Mouse (Mus musculus) 3134 (cell line): ENCODE data around the gene Cep126.

Experiments
- DNase-seq: peaks from one replicate; pipeline ENCODE4 v3.0.0-alpha.2; 2011; ENCODE audit warnings: low spot score; ENCODE audit not compliant: insufficient read length; ENCODE audit errors: extremely low read depth

Gene Cep126

DNA sequence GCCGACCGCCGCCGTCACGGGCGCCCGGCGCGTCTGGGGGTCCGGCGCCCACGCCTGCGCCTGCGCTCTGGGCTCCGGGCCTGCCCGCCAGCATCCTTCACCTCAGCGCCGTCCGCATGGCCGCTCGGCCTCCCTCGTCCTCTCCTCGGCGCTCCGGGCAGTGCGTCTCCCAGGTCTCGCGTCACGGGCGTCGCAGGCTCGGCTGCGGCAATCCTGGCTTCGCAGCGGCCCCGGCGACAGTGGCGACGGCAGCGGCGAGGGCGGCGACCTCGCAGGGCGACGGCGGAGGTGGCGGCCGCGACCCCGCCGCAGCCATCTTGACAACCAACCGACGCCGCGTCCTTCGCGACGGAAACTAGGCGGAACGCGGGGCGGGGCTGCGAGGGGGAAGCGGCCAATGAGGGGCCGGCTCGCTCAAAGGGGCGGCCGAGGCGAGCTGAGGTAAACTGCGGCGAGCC is at the start of gene Cep126:
TSS of gene Cep126 (minus strand) at position 178 of the 458 bp plus-strand sequence.
- DNase-seq, result no peak

DNA sequence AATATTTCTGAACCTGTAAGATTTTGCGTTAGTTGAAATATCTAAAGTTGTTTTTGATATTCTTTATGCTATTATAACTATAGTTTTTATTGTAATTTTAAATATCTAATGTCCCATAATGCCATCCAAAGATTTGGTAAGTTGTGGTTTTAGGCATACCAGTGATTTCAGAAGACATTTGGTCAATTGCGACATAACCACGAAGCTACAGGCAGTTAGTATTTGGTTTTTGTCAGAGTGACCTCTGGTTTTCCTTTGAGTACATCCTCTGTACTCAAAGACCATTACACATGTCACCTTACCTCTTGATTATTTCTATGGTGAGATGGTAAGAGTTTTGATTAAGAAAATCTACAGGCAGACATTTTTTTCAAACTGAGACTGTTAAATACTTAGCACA is 45.5 kb upstream of the Cep126 start:
- no peak for DNase-seq

DNA sequence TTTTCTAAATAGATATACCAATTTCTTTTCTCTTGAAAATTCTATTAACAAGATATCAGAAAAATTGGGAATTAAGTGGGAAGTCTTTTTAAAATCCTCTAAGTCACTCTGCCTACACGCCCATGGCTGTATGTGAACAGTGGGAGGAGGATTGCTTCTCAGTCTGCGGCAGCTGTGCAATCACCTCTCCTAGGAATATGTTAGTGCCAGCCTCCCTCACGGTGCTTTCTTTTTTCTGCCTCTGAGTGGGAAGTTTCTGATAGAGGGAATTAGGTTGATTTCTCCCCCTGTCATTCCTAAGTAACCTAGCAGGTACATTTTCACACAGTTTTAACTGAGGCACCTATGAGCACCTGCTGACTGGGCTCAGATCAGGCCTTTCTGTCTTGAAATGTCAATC is 43.0 kb upstream of the Cep126 start:
- DNase-seq, result no peak

DNA sequence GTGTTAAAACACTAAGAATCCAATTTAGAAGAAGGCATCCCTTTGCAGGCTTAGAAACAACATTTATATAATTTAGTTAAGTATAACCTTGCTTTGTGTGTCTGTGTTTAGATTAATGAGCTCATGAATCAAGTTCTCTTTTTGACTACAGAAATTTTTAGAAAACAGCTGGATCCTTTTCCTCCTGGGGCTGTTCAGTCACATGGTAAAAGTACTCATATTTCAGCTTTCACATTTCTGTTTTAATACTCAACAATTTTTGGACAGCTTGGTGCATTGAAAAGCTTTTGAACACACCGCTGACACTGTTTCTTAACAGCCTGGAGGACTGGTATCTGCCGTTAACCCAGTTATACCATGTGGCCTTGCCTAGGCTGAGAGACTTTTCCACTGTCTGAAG is 22.9 kb upstream of the Cep126 start:
- no peak for DNase-seq

DNA sequence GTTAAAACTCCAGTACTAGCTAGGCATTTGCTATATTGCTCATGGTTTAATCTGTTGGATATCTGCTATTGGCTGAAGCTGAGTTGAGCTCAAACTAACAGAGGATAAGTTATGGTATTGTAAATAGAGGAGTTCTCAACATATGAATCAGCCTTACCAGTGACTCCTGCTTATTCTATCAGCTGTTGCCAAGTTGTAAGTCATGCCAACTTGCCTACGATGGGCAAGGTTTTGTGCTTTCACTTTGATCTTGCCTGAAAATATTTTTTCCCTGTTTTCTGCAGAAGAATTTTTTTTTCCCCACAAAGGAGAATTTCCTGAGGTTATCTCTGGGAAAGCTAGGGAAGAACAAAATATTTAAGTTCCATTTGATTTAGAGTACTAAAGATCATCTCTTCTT is 5.4 kb upstream of the Cep126 start:
- DNase-seq, result no peak

DNA sequence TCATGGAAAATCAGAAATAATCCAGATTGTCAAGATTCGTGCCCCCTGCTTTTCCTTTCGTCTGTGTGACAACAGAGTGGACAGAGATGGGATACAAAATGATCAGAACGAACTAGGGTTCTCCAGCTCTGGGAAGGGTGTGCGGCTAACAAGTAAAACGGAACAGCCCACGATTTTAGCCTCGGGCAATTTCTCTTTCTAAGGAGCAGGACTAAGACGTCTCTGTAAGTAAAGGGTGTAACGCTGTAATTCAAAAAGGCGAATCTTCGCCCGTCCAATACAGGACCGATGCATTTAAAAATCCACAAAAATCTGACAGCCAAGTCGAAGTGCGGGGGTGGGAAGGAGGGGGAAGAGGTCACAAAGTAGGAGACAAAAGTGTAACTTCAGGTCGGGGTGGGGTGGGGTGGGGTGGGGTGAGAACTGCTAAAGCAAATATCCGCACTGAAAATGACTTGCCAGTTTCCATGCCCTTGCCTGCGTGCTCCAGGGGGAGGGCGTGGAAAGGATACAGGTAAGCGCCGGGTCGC is 443 bp downstream of the Cep126 start:
- no peak for DNase-seq

DNA sequence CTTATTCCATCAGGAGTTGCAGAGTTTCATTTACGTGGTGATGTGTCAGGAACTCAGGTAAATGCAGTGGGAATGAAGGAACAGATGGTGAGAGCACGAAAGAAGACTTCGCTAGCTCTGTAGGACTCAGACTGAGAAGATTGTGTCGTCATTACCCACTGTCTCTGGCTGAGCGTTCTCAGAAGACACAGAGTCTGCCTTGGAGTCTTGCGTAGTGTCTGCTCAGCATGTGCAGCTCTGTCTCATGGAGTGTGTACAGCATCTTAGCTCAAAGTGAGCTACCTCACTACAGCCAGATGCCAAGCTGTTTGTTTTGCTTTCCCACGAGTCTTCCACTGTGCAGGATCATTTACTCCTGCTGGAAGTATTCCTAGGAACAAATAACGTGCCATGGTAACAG is 10.6 kb downstream of the Cep126 start:
- DNase-seq, result no peak

DNA sequence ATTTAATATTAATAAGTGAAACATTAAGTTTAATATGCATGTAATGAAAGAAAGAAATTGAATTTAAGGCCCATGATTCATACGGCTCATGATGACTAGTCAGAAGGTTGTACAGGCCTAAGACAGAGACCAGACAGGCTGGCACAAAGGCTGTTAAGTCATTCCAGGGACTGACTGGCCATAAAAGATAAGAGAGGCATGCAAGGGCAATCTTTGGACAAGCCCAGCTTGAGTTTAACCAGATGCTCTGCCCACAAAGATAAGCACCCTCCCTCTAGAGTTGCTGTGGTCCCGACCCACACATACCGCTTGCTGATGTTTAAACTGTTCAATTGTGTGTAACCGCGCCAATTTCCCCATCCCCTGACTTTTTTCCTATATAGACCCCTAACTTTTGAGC is 19.6 kb downstream of the Cep126 start:
- no peak for DNase-seq

DNA sequence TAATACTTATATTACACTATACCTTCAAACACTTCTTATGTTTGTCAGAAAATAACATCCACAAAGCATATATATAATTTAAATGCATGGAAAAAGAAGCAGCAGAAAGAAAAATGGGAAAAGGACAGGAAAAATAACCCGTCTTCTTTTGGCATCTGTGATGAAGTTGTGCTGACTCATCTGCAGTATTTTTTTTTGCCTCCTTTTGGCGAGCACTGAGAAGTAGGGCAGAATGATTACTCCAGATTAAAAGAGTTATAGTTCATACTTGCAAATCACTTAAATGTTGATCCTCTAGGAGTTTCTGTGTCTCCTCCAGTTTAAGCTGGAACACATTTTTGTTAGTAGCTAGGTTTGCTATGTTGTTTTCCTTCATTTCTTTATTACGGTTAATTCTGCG is 31.0 kb downstream of the Cep126 start:
- no peak for DNase-seq

DNA sequence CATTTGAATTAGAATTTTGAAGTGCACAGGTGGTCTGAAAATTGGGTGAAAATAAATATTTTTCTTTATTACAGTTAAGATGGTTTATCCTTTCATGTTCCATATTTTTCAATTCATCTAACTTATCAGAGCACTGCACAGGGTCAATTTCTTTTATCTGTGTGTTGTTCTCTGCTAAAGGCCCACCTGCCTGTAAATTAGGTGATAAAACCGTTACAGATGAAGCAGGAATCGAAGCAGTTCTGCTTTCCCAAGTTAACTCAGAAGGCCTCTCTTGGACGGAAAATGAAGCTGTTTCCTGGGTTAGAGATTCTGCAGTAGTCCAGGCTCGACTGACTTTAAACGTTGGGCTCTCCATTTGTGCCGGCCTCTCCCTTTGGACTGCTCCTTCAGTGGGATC is 33.1 kb downstream of the Cep126 start:
- DNase-seq, result no peak

DNA sequence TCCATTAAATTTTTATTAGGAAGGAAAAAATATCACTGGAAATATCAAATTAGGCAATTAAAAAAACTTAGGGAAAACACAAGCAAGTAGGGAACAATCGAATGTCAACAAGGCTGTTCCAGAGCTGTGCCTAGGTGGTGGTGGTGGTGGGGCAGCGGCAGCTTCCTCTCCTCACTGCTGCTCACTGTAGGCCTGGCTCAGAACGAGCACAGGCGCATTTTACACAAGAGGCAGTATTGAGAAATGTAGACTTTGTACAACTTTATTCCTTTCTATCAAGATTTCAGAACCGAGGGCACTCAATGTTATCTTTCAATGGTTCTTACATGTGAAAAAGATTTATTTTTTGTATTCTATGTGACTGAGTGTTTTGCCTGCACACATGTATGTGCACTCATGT is 55.2 kb downstream of the Cep126 start:
- DNase-seq, result no peak

DNA sequence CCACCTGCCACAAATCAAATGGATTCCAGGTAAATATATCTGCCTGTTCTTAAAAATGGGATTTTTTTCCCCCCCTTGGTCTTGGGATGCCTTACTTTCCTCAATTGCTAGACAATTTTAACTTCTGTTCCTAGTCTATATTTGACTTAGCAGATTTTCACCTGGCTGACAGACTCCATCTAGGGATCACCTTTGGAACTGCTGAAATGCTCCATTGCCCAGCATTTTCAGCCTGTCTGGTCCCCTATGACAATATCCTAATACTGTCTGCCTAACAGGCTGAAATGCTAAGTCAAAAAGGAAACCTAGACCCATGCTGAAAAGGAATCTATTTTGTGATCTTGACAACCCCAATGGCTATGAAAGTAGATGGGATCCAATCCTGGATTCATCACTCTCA is 59.7 kb downstream of the Cep126 start:
- no peak for DNase-seq

DNA sequence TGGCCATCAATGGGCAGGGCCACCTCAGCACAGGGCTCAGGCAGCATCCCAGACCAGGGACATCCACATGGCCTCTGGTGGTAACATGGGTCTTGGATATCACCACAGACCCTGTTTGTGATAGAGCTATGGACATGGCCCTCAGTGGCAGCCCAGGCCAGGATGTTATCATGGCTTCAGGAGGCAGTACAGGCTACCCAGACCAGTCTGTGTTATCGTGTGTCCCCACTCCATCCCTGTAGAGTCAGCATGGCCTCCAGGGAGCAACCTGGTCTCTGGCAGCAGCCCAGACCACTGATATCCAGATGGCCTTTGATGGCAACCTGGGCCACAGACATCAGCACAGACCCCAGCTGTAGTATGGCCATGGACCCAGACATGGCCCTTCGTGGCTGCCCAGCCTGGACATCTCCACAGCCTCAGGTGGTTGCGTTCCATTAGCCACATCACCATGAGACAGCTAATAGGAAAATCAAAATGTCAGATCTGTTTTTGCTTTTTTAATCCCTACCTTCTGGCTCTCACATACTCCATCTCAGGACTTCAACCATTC is 60.8 kb downstream of the Cep126 start:
- DNase-seq, result no peak

DNA sequence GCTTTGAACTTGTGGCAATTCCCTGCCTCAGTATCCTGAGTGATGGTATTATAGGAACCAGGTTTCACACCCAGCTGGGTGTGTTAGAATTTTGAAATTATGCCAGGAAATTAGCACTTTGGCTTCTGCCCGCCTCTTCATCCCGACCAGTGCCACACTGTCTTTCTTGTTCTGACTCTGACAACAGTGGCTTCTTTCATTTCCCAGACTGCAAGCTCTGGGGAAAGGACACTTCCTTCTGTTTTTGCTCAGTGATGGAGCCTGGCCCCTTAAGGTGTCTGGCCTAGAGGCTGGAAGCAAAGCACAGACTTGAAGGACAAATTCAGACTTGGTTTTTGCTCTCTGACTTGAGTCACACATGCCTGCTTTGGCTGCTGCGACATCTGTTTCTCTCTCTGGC is 74.5 kb downstream of the Cep126 start:
- DNase-seq, result no peak

DNA sequence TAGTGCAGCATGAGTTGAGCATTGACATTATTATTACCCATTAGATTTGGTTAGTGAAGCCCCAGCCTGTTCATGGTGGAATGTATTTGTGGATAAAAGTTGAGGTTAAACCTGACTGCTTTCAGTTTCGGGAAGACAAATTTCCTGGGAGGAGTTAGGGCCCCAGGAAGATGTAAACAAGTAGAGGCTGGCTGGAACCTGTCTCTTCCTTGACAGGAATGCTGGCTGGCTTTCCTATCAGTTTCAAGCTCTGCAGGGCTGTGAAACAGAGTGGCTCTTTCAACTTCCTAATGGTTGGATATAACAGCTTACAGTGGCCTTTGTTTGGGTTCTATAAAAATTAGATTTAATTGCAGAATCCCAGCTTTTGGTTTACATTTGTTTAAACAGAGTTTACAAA is 79.3 kb downstream of the Cep126 start:
- DNase-seq, result no peak

DNA sequence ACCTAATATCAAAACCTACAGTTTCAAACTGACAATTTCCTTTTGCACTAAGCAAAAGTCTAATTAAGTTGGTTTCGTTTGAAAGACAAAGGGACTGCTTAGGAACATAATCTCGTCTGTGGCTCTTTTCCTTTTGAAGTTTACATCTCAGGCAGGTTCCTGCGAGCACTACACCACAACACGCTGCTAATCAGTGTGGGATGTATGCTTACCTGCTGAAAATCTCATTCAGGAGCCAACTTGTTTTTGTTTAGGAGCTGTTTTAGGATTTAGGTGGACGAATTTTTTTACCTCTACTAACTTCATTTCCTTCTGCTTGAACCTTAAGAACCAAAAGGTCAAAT is 91.1 kb downstream of the Cep126 start:
- no peak for DNase-seq

DNA sequence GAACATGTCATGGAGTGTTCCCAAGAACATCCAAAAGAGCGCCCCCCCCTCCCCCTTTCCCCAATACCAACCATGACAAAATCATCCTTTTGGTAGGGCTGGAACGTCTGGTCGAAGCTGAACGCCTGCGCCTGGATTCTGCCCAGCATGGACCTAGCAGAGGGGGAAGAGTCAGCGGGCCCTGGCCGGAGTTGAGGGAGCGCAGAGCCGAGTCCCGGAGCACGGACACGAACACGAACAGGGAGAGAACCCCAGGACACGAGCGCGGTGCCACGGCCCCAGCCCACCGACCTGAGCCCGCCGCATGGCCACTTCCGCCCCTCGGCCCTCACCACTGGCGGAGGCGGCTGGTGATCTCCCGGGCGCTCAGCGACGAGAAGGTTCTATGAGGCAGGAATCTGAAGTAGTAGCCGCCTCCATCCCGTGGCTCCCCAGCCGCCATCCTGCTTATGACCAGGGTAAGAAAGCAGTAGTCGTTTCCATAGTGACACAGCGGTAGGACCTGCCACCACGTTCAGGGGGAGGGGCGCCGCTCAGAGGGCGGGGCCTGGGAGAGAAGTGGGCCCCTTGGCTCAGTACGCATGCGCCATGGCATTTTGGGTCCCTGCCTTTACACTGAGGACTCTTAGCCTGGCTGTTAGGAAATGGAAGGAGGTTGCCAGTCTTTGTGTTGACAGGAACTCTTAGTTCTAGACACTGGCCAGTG is 91.6 kb downstream of the Cep126 start, which contains the start of gene Cfap300:
TSS of gene Cfap300 (minus strand) at position 486 of the 706 bp plus-strand sequence.
- DNase-seq, result peak; percentile 79

DNA sequence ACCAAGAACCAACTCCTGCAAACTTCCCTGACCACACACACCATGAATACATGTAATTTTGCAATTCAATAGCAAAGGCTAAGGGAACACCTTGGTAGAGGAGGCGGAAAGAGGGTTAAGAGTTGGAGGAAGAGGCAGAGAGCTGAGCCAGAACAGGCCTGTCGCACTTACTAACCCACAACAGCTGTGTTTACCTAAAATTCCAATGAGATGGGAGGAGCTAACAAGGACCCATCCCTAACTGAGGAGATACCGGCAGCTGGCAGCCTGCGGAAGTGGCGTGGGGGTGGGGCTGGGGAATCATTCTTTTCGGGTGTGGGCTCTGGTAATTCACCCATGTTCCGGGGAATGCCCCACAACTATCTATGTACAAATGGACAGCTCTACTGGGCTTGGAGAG is 98.5 kb downstream of the Cep126 start:
- no peak for DNase-seq

DNA sequence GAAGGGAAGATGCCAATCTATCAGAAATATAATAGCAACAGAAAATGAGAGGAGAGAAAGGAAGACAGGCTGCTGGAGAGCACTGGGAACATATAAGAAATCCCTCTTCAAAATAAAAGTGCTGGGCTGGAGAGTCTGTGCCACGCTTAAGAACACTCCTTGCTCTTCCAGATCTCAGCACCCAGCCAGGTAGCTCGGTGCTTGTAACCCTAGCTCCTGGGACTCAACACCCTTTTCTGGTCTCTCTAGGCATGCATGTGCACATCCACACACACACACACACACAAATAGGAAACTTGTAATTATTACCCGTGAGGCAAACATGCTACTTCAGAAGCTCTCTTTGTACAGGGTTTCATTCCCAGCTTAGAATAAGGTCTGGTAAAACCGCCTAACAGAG is 99.0 kb downstream of the Cep126 start:
- DNase-seq, result no peak

DNA sequence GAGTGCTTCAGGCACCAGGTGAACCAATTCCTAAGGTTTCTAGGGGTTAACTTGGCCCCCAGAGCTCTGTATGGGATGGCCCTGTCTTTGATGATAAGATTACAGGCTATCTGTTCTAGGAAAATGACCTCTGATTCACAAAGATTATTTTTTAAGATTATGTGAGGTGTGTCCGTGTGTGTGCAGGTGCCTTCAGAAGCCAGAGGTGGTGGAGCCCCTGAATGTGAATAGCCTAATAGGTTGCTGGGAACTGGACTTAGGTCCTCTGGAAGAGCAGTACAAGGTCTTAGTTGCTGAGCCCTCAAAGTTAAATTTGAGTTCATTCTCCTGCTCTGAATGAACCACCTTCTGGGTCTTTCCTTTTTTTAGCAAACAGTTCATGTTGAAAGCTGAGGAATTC is 100.0 kb downstream of the Cep126 start:
- no peak for DNase-seq

DNA sequence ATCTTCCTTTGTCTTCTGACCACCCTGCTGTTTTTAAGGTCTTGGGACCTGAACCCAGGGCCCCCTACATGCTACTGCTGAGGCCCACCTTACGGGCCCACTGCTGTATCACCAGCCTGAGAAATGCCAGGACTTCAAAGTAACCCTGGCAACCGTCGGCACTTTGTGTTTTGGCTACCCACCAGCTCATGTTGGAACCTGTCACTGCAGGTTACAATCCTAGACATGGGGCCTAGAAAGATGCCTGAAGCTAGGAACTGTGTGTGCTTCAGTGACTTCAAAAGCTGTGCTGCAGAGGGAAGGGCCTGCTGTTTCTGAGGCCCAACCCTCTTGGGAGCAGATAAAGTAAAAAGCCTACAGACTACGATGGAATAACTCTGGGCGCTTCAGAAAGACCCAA is 101.2 kb downstream of the Cep126 start:
- DNase-seq, result no peak
